Mouse (Mus musculus): Measurements from ENCODE around the gene Tcea2.

- no peak for TF ChIP-seq CTCF (IDR thresholded peaks at IDR 0.05; ENCODE audit: low read depth)
- TF ChIP-seq EP300 (IDR thresholded peaks at IDR 0.05; ENCODE audit: low read depth), result no peak
These were observed 11.0 kb downstream of the Tcea2 start for GRCm38 (mm10) chr2:181691083-181691482.

Data from liver, embryonic 14.5 days (tissue).